Mouse (Mus musculus): Measurements from ENCODE around the gene Hmg20b. TPM values are rescaled to one million over a fixed set of nuclear protein-coding genes. Genes with fewer than 3 reads are reported as not detected.

The Hmg20b gene
- polyA plus RNA-seq, 1 experiment from 2014 or later, result 69.0 TPM

DNA sequence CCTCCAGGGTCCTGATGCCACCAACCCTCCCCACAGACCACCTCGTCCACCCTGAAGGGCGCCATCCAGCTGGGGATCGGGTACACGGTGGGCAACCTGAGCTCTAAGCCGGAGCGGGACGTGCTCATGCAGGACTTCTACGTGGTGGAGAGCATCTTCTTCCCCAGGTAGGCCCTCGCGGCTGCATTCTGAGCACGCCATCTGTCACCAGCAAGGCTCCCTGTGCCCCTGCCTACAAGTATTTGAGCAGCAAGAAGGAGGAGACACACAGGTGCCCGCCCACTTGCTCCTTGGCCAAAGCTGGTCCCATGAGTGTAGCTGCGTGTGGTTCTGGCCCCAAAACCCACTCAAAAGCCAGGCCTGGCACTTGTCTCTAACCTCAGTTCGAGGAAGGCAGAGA lies 44.6 kb downstream of the Hmg20b start:
- 94% methylated on average over 14 of the region's 14 CpGs for WGBS
- Histone ChIP-seq H3K27ac (ENCODE audit: low read length) (no peak overlapping the region), H3K27me3 (replicated peaks; ENCODE audit: control insufficient read depth, insufficient read depth, low read length) (no peaks in the 10 kb centered on the region), H3K9ac (ENCODE audit: low read depth, low read length) (no peak overlapping the region), H3K9me3 (ENCODE audit: control insufficient read depth, low read length) (no peaks in the 10 kb centered on the region), H3K36me3 (ENCODE audit: control insufficient read depth, insufficient read depth, low read length) (peaks cover 23% of the 10 kb centered on the region), H3K4me1 (ENCODE audit: control insufficient read depth, insufficient read depth, low read length) (peaks cover 37% of the 10 kb centered on the region), H3K4me3 (ENCODE audit: low read length) (no peak overlapping the region), H3K4me2 (ENCODE audit: low read depth, low read length) (no peak overlapping the region)
- no peak for ATAC-seq

DNA sequence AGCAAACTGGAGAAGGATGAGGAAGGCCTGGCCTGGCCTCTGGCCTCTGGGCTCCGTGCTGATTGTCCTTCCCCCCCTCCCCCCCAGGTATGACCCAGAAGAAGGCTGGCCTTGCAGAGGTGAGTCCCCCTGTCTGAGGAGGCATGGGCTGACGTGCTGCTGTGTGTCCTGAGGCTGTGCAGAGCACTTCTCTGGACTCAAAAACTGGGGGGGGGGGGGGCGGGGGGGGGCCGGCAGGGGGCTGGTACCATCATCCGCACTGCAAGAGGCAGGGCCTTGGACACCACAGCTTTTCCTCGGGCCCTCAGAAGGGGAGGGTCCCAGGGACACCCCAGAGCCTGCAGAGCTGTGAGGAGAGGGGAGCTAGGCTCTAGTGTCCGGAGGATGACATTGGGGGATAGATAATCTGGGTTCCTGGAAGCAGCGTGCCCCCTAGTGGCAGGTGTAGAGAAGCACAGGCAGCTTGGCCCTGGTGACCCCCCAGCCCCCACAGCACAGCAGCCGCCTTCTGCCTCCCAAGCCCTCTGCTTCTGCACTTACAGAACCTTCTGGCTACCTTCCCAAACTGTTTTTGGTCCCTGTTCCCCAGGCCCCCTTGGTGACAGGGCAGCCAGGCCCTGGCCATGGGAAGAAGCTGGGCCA lies 45.6 kb downstream of the Hmg20b start:
- Histone ChIP-seq H3K27ac (ENCODE audit: low read length) (no peak overlapping the region), H3K9ac (ENCODE audit: low read depth, low read length) (no peak overlapping the region), H3K36me3 (ENCODE audit: control insufficient read depth, insufficient read depth, low read length) (peaks cover 23% of the 10 kb centered on the region), H3K9me3 (ENCODE audit: control insufficient read depth, low read length) (no peaks in the 10 kb centered on the region), H3K4me1 (ENCODE audit: control insufficient read depth, insufficient read depth, low read length) (peaks cover 47% of the 10 kb centered on the region), H3K27me3 (replicated peaks; ENCODE audit: control insufficient read depth, insufficient read depth, low read length) (no peaks in the 10 kb centered on the region), H3K4me2 (ENCODE audit: low read depth, low read length) (no peak overlapping the region), H3K4me3 (ENCODE audit: low read length) (no peak overlapping the region)
- peak; percentile 21; the same call in 1 of the 2 replicates for ATAC-seq
- 21% methylated on average over 9 of the region's 9 CpGs for WGBS

DNA sequence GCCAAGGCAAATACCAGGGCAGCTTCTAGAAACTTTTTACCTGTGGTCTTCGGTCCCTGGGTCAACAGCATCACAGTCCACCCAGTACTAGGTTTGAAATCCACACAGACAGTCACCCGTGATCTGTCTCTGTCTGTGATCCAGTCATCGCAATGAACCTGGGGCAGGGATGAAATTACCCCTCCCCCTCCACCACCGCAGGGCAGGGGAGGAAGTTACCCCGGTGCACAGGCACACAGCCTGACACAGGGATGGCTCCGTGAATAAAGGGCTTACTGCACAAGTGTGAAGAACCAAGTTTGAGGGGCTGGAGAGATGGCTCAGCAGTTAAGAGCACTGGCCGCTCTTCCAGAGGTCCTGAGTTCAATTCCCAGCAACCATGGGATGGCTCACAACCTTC lies 46.5 kb downstream of the Hmg20b start:
- Histone ChIP-seq H3K36me3 (ENCODE audit: control insufficient read depth, insufficient read depth, low read length) (peaks cover 22% of the 10 kb centered on the region), H3K9me3 (ENCODE audit: control insufficient read depth, low read length) (no peaks in the 10 kb centered on the region), H3K27ac (ENCODE audit: low read length) (no peak overlapping the region; the same call in 1 of the 2 replicates), H3K4me3 (ENCODE audit: low read length) (no peak overlapping the region), H3K4me2 (ENCODE audit: low read depth, low read length) (no peak overlapping the region), H3K9ac (ENCODE audit: low read depth, low read length) (peak overlapping the region; percentile 53; the same call in 1 of the 2 replicates), H3K4me1 (ENCODE audit: control insufficient read depth, insufficient read depth, low read length) (peaks cover 56% of the 10 kb centered on the region), H3K27me3 (replicated peaks; ENCODE audit: control insufficient read depth, insufficient read depth, low read length) (no peaks in the 10 kb centered on the region)
- no peak for ATAC-seq
- 75% methylated on average over 7 of the region's 7 CpGs for WGBS

DNA sequence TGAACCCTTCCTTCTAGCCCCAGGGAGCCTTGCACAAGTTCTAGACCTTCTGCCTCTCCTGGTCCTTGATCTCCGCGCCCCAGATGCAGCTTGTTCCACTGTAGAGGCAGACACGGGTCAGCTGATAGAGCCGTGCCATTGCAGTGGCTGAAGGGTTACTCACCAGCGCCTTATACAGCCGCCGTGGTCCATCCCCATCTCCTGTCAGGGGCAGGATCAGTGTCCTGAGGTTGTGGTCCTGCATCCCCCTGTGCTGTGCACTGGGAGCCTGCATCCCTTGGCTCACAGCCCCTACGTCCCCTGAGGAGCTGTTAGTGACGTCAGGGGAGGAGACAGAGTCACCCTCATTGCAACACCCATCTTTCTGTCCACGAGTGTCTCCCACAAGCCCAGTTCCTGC lies 47.0 kb downstream of the Hmg20b start:
- Histone ChIP-seq H3K4me3 (ENCODE audit: low read length) (no peak overlapping the region), H3K27ac (ENCODE audit: low read length) (peak overlapping the region; percentile 40; the same call in 1 of the 2 replicates), H3K36me3 (ENCODE audit: control insufficient read depth, insufficient read depth, low read length) (peaks cover 20% of the 10 kb centered on the region), H3K4me2 (ENCODE audit: low read depth, low read length) (peak overlapping the region; percentile 33; the same call in 1 of the 2 replicates), H3K9ac (ENCODE audit: low read depth, low read length) (peak overlapping the region; percentile 53; the same call in 1 of the 2 replicates), H3K4me1 (ENCODE audit: control insufficient read depth, insufficient read depth, low read length) (peaks cover 58% of the 10 kb centered on the region), H3K9me3 (ENCODE audit: control insufficient read depth, low read length) (no peaks in the 10 kb centered on the region), H3K27me3 (replicated peaks; ENCODE audit: control insufficient read depth, insufficient read depth, low read length) (no peaks in the 10 kb centered on the region)
- peak; percentile 9 for ATAC-seq
- 65% methylated on average over 10 of the region's 10 CpGs for WGBS

DNA sequence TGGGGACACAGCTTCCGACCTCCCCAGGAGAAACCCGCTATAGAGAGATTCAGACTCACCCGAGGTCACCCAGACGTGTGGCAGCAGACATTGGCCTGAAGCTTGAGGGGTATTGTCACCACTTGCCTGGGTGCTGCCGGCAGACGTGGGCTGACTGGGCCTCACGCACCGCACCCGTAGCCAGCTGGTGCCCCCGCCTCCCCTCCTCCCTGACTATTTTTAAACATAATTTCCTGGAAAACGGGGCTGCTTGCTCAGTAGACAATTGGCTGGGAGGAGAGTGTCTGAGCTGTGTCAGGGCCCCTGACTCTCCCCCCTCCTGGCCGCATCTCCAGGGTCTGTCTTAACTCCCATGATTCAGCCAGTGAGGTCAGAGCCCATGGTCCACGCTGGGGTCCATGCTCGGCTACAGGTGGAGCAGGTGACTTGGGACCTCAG lies 47.5 kb downstream of the Hmg20b start:
- WGBS, result 36% methylated on average over 14 of the region's 14 CpGs
- Histone ChIP-seq H3K4me1 (ENCODE audit: control insufficient read depth, insufficient read depth, low read length) (peaks cover 63% of the 10 kb centered on the region), H3K4me3 (ENCODE audit: low read length) (no peak overlapping the region), H3K4me2 (ENCODE audit: low read depth, low read length) (peak overlapping the region; percentile 33), H3K27ac (ENCODE audit: low read length) (peak overlapping the region; percentile 40), H3K36me3 (ENCODE audit: control insufficient read depth, insufficient read depth, low read length) (peaks cover 15% of the 10 kb centered on the region), H3K27me3 (replicated peaks; ENCODE audit: control insufficient read depth, insufficient read depth, low read length) (no peaks in the 10 kb centered on the region), H3K9ac (ENCODE audit: low read depth, low read length) (peak overlapping the region; percentile 53), H3K9me3 (ENCODE audit: control insufficient read depth, low read length) (no peaks in the 10 kb centered on the region)
- ATAC-seq, result peak; percentile 22

DNA sequence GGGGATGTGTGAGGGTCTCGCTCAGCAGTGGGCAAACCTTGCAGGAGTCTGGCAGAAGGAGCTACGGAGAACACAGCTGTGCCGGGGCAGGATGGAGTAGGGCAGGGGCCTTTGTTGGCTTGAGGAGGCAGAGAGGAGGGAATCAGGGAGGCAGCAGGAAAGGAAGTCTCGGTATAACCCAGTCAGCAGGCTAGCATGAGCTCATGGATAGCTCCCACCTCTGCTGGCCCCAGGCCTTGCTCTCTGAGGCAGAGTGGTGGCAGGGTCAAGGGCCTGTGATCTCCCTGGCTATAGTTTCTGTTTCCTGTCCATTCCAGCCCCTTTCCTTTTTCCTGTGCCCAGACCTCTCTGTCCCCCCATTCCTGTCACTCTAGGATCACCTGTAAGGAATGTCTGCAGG lies 48.0 kb downstream of the Hmg20b start:
- Histone ChIP-seq H3K4me2 (ENCODE audit: low read depth, low read length) (no peak overlapping the region; the same call in 1 of the 2 replicates), H3K36me3 (ENCODE audit: control insufficient read depth, insufficient read depth, low read length) (peaks cover 10% of the 10 kb centered on the region), H3K4me1 (ENCODE audit: control insufficient read depth, insufficient read depth, low read length) (peaks cover 64% of the 10 kb centered on the region), H3K27me3 (replicated peaks; ENCODE audit: control insufficient read depth, insufficient read depth, low read length) (no peaks in the 10 kb centered on the region), H3K4me3 (ENCODE audit: low read length) (no peak overlapping the region), H3K9ac (ENCODE audit: low read depth, low read length) (peak overlapping the region; percentile 53), H3K27ac (ENCODE audit: low read length) (peak overlapping the region; percentile 40), H3K9me3 (ENCODE audit: control insufficient read depth, low read length) (no peaks in the 10 kb centered on the region)
- WGBS, result 50% methylated on average over 4 of the region's 4 CpGs
- ATAC-seq, result no peak

DNA sequence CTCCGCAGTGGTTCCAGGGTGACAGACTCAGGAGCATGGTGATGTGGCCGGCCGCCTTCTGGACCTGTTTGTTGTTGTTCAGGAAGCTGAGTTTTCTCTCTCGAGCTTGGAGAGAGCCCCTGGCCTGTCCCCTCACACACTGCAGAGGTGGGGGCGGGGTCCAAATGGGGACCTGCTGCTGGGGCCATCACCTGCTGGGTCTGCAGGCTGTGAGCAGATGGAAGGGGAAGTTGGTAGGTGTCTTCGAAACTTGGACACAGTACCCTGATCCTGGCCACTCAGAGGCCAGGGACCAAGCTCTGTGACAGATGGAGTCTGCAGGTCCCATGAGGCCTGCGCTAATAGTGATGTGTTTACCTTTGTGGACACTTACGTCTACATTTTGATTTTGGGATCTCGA lies 49.0 kb downstream of the Hmg20b start:
- peaks cover 6% of the 10 kb centered on the region; the same call in 1 of the 2 replicates for H3K36me3 ChIP-seq (ENCODE audit: control insufficient read depth, insufficient read depth, low read length)
- H3K4me2 ChIP-seq (ENCODE audit: low read depth, low read length), result no peak overlapping the region
- no peaks in the 10 kb centered on the region for H3K9me3 ChIP-seq (ENCODE audit: control insufficient read depth, low read length)
- WGBS, result 72% methylated on average over 9 of the region's 9 CpGs
- H3K27ac ChIP-seq (ENCODE audit: low read length), result no peak overlapping the region
- H3K27me3 ChIP-seq (replicated peaks; ENCODE audit: control insufficient read depth, insufficient read depth, low read length), result no peaks in the 10 kb centered on the region
- H3K4me1 ChIP-seq (ENCODE audit: control insufficient read depth, insufficient read depth, low read length), result peaks cover 64% of the 10 kb centered on the region
- no peak overlapping the region for H3K9ac ChIP-seq (ENCODE audit: low read depth, low read length)
- no peak for ATAC-seq
- no peak overlapping the region for H3K4me3 ChIP-seq (ENCODE audit: low read length)

DNA sequence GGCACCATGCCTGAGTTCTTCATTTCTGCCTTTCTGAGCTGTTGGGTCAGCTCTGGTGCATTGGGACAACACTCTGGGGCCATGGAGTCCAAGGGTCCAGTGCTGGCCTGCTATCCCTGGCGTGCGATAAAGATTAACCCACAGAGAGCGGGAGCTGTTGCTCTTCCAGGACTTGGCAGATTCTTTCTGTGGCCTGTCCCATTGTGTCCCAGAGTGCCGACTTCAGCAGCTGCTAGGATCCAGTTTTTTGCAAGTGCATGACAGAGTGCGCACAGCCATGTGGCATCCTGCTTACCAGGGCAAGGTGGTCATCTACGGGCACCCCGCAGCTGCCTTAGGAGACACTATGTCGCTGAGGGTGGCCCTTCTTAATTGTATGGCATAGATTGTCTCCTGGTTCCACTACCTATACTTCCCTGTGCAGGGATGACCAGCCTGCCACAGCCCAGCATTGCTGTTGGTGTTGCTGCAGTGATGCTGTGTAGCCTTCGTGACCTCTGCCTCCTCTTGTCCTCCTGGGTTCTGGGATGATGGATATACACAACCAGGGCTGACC lies 49.9 kb downstream of the Hmg20b start:
- 70% methylated on average over 9 of the region's 9 CpGs for WGBS
- ATAC-seq, result no peak
- Histone ChIP-seq H3K4me2 (ENCODE audit: low read depth, low read length) (no peak overlapping the region), H3K4me3 (ENCODE audit: low read length) (no peak overlapping the region), H3K4me1 (ENCODE audit: control insufficient read depth, insufficient read depth, low read length) (peaks cover 64% of the 10 kb centered on the region), H3K9me3 (ENCODE audit: control insufficient read depth, low read length) (no peaks in the 10 kb centered on the region), H3K27ac (ENCODE audit: low read length) (peak overlapping the region; percentile 16), H3K36me3 (ENCODE audit: control insufficient read depth, insufficient read depth, low read length) (no peaks in the 10 kb centered on the region), H3K27me3 (replicated peaks; ENCODE audit: control insufficient read depth, insufficient read depth, low read length) (no peaks in the 10 kb centered on the region), H3K9ac (ENCODE audit: low read depth, low read length) (peak overlapping the region; percentile 39; the same call in 1 of the 2 replicates)

DNA sequence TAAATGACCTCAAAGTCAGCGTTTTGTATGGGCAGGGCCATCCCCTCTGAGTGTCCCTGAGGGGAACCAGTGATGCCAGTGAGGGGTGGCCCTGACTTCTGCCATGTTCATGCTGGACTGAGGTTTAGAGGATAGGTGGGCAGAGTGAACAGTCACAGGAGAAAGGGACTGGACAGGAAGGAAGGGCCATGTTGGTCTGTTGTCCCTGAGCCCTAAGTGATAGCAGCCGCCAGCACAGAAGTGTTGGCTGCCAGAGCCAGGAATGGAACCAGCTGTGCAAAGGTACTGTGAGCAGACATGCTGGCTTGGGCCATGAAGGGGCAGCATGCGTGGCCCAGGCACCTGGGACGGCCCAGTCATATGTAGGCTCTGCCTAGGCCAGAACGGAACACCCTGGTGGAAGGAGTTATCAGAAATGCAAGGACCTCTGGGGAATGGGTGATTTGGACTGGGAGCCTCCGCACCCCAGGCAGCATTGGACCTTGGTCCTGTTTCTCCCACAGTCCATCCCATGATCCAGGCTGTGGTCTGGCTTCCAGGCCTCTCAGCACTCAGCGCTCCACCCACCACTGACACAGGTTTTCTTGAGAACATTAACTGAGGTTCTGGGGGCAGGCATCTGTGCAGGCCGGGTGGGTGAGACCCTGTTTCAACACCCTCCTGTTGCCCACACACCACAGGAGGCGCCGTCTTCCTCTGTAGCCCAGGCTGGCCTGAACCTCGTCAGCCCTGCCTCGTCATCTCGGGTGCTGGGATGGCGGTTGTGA lies 50.5 kb downstream of the Hmg20b start:
- Histone ChIP-seq H3K9ac (ENCODE audit: low read depth, low read length) (peak overlapping the region; percentile 39), H3K4me3 (ENCODE audit: low read length) (no peak overlapping the region), H3K27me3 (replicated peaks; ENCODE audit: control insufficient read depth, insufficient read depth, low read length) (no peaks in the 10 kb centered on the region), H3K4me2 (ENCODE audit: low read depth, low read length) (no peak overlapping the region), H3K4me1 (ENCODE audit: control insufficient read depth, insufficient read depth, low read length) (peaks cover 64% of the 10 kb centered on the region), H3K9me3 (ENCODE audit: control insufficient read depth, low read length) (no peaks in the 10 kb centered on the region), H3K27ac (ENCODE audit: low read length) (peak overlapping the region; percentile 16), H3K36me3 (ENCODE audit: control insufficient read depth, insufficient read depth, low read length) (no peaks in the 10 kb centered on the region)
- WGBS, result 84% methylated on average over 14 of the region's 14 CpGs
- ATAC-seq, result no peak

All from intestine, embryonic 16.5 days (tissue).